Mouse (Mus musculus) large intestine, adult 2 months (tissue): ENCODE measurements around the gene Nek5. TPM values are rescaled to one million over a fixed set of nuclear protein-coding genes. Genes with fewer than 3 reads are reported as not detected.

Experiments
- DNase-seq: peaks from one replicate; pipeline ENCODE4 v3.0.0-alpha.2; 2012; ENCODE audit warnings: low read depth, low spot score
- WGBS: fragments of 180-500 bp; shearing (Covaris S2); methylation state at CpG from one replicate; pipeline ENCODE4 v1.1.7; 2018; 5-methylcytosine and 5-hydroxymethylcytosine counted together
- polyA plus RNA-seq: library from polyadenylated mRNA; depleted of rRNA; stranded (reverse); fragments of >200 nt; gene quantifications from 2 replicates; pipeline ENCODE4 v1.2.3, GENCODE M21; 2012; rRNA removed

Gene Nek5
- polyA plus RNA-seq, 1 experiment = 0.16 TPM

- DNase-seq = no peak
- 67% methylated on average over 3 of the region's 3 CpGs for WGBS
Measured at GRCm38 (mm10) chr8:22030990-22031389, 93.9 kb downstream of the Nek5 start.

GRCm38 (mm10) chr8:22028973-22029372 lies 95.9 kb downstream of the Nek5 start:
- WGBS = 86% methylated on average over 3 of the region's 3 CpGs
- DNase-seq = no peak

DNA sequence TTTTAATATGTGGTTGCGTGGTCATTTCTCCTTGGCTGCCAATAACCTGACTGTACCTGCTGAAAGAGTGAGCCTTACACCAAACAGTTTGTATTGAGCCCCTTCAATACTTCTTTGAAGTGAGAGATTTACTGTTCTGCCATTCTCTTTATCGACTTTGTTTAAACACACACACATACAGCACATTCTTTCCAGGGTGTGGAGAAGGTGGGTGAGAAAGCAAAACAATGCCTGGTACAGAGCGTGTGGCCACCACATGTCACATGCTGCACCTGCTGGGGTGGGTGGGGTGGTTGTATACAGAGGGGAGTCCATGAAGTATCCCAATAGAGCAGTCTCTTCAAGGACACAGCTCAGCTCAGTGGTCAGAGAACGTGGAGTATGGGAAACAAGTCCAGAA lies 99.6 kb downstream of the Nek5 start:
- WGBS = 25% methylated on average over 4 of the region's 4 CpGs
- no peak for DNase-seq

Other genes with a start within 250 kb of the Nek5 start
- not detected in 2 replicates for gene Defb9, start 239.6 kb downstream of the Nek5 start, polyA plus RNA-seq
- gene Defb11, start 218.6 kb downstream of the Nek5 start, polyA plus RNA-seq = not detected in 2 replicates
- not detected in 2 replicates for gene Defb15, start 192.3 kb downstream of the Nek5 start, polyA plus RNA-seq
- gene Defb35, start 186.7 kb downstream of the Nek5 start, polyA plus RNA-seq = not detected in 2 replicates
- not detected in 2 replicates for gene Defb13, start 178.3 kb downstream of the Nek5 start, polyA plus RNA-seq
- gene Fam90a1a, start 166.3 kb downstream of the Nek5 start, polyA plus RNA-seq = not detected in 2 replicates
- not detected in 2 replicates for gene Ccdc70, start 155.3 kb downstream of the Nek5 start, polyA plus RNA-seq
- gene Atp7b, start 64.7 kb downstream of the Nek5 start, polyA plus RNA-seq = 1.1 and 4.3 TPM in 2 replicates
- gene Alg11, start 64.3 kb downstream of the Nek5 start, polyA plus RNA-seq = 3.3 and 5.0 TPM in 2 replicates
- 3.9 and 7.9 TPM in 2 replicates for gene Nek3, start 41.4 kb upstream of the Nek5 start, polyA plus RNA-seq
- 5.7 TPM in 2 replicates for gene Ckap2, start 60.8 kb upstream of the Nek5 start, polyA plus RNA-seq
- gene Vps36, start 67.8 kb upstream of the Nek5 start, polyA plus RNA-seq = 9.2 and 10.4 TPM in 2 replicates
- gene Thsd1, start 102.3 kb upstream of the Nek5 start, polyA plus RNA-seq = 1.1 and 1.5 TPM in 2 replicates
- gene Tpte, start 158.4 kb upstream of the Nek5 start, polyA plus RNA-seq = not detected in 2 replicates